Mouse (Mus musculus): ENCODE measurements around the gene Il33.

Il33 gene

GRCm38 (mm10) chr19:29924638-29925258 lies at the start of gene Il33:
Gene Il33, plus strand, starts transcription at chr19:29925114.
- CTCF ChIA-PET, result no interaction called here

- CTCF ChIA-PET, result no interaction called here
These were observed 47.3 kb upstream of the Il33 start for GRCm38 (mm10) chr19:29877422-29878291.

GRCm38 (mm10) chr19:29878896-29879504 lies 45.9 kb upstream of the Il33 start:
- CTCF ChIA-PET, result no interaction called here

GRCm38 (mm10) chr19:29880918-29881317 lies 44.0 kb upstream of the Il33 start:
- CTCF ChIA-PET, result no interaction called here

GRCm38 (mm10) chr19:29882696-29883095 lies 42.2 kb upstream of the Il33 start:
- CTCF ChIA-PET, result no interaction called here

- CTCF ChIA-PET, result no interaction called here
These were observed 39.4 kb upstream of the Il33 start for GRCm38 (mm10) chr19:29885548-29885947.

GRCm38 (mm10) chr19:29887476-29887875 lies 37.4 kb upstream of the Il33 start:
- CTCF ChIA-PET, result no interaction called here

GRCm38 (mm10) chr19:29888946-29889345 lies 36.0 kb upstream of the Il33 start:
- CTCF ChIA-PET, result no interaction called here

- CTCF ChIA-PET, result no interaction called here
These were observed 32.9 kb upstream of the Il33 start for GRCm38 (mm10) chr19:29891981-29892380.

- CTCF ChIA-PET, result interaction anchor here (0.5 kb wide), 1 partner anchor 76 kb away, joined by 3 read pairs; no protein-coding TSS in a partner anchor
These were observed 32.1 kb upstream of the Il33 start for GRCm38 (mm10) chr19:29892786-29893185.

- CTCF ChIA-PET, result no interaction called here
These were observed 31.1 kb upstream of the Il33 start for GRCm38 (mm10) chr19:29893718-29894273.

- CTCF ChIA-PET, result no interaction called here
These were observed 30.5 kb upstream of the Il33 start for GRCm38 (mm10) chr19:29894381-29894780.

- CTCF ChIA-PET, result no interaction called here
These were observed 29.9 kb upstream of the Il33 start for GRCm38 (mm10) chr19:29895047-29895446.

- CTCF ChIA-PET, result no interaction called here
These were observed 24.6 kb upstream of the Il33 start for GRCm38 (mm10) chr19:29900318-29900717.

- CTCF ChIA-PET, result no interaction called here
These were observed 22.4 kb upstream of the Il33 start for GRCm38 (mm10) chr19:29902343-29903070.

- CTCF ChIA-PET, result no interaction called here
These were observed 19.0 kb upstream of the Il33 start for GRCm38 (mm10) chr19:29905896-29906295.

- CTCF ChIA-PET, result no interaction called here
These were observed 15.7 kb upstream of the Il33 start for GRCm38 (mm10) chr19:29909166-29909565.

GRCm38 (mm10) chr19:29911919-29912318 lies 13.0 kb upstream of the Il33 start:
- CTCF ChIA-PET, result no interaction called here

GRCm38 (mm10) chr19:29917421-29917820 lies 7.5 kb upstream of the Il33 start:
- CTCF ChIA-PET, result no interaction called here

- CTCF ChIA-PET, result no interaction called here
These were observed 1.3 kb downstream of the Il33 start for GRCm38 (mm10) chr19:29926101-29926755.

GRCm38 (mm10) chr19:29930296-29930695 lies 5.4 kb downstream of the Il33 start:
- CTCF ChIA-PET, result no interaction called here

- CTCF ChIA-PET, result no interaction called here
These were observed 12.5 kb downstream of the Il33 start for GRCm38 (mm10) chr19:29937445-29937844.
